Mouse (Mus musculus): ENCODE measurements around the gene Olfr1320. TPM values are rescaled to one million over a fixed set of nuclear protein-coding genes. Genes with fewer than 3 reads are reported as not detected.

Gene Olfr1320
- not detected for polyA plus RNA-seq (2014; fragmentation: Illumina TruSeq; extraction: RNeasy Lipid Tissue Mini Kit (QIAGEN cat#74804))

DNA sequence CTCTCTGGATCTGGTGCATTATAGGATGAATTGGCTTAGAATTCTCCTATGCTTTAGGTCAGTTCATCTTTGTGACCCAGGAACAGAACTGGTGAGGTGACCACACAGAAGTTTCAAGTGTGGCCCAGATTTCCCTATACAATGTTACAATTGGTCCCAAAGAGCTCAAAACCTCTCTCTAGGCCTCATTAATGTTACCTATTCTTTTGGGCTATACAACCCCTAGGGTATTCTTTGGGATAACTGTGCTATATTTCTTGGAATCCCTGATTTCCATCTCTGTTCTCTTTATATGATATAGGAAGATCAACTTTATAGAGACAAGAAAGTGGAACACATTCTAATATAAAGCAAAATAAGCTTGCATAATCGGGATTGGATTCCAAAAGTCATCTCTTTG, at the start of gene Olfr1320:
Olfr1320 (plus strand) TSS at position 301 of the 400 bp plus-strand sequence.

Other genes starting within 250 kb of the Olfr1320 start
- 1.4 TPM for gene Arhgap36, start 208.4 kb upstream of the Olfr1320 start, polyA plus RNA-seq (2014; fragmentation: Illumina TruSeq; extraction: RNeasy Lipid Tissue Mini Kit (QIAGEN cat#74804))
- gene Olfr1321, start 62.7 kb downstream of the Olfr1320 start, polyA plus RNA-seq (2014; fragmentation: Illumina TruSeq; extraction: RNeasy Lipid Tissue Mini Kit (QIAGEN cat#74804)) = not detected
- gene Igsf1, start 125.4 kb downstream of the Olfr1320 start, polyA plus RNA-seq (2014; fragmentation: Illumina TruSeq; extraction: RNeasy Lipid Tissue Mini Kit (QIAGEN cat#74804)) = 0.66 TPM
- not detected for gene Olfr1322, start 219.2 kb downstream of the Olfr1320 start, polyA plus RNA-seq (2014; fragmentation: Illumina TruSeq; extraction: RNeasy Lipid Tissue Mini Kit (QIAGEN cat#74804))